Mouse (Mus musculus) lung, adult 2 months (tissue): Measurements from ENCODE around the gene Tcf7. TPM values are rescaled to one million over a fixed set of nuclear protein-coding genes. Genes with fewer than 3 reads are reported as not detected.
A peak's percentile ranks its signal among the peaks of the same experiment; 100 is the strongest.
"Not testable (repeated sequence)": the region's sequence is repeated elsewhere in the genome, so short reads cannot be mapped to it uniquely, and the experiment has no call there.

ENCODE experiments used
- DNase-seq: peaks from one replicate; pipeline ENCODE4 v3.0.0; 2022
- H3K4me1 ChIP-seq: fragments of 200-500 bp; 2 replicates; pipeline ENCODE4 v1.6.1; 2011; ENCODE audit warnings: low read length; ENCODE audit not compliant: control insufficient read depth, insufficient read depth
- H3K4me3 ChIP-seq: fragments of 200-500 bp; replicated peaks from 2 replicates; pipeline ENCODE3; 2011; ENCODE audit warnings: low read depth, mild to moderate bottlenecking, control low read depth, low read length; ENCODE audit errors: extremely low read depth
- CTCF ChIP-seq: fragments of 200-500 bp; IDR thresholded peaks from 2 replicates; pipeline ENCODE4 v1.5.1; 2011; ENCODE audit warnings: mild to moderate bottlenecking, low read length, control low read depth; ENCODE audit not compliant: insufficient read depth
- POLR2A ChIP-seq: fragments of 200-500 bp; IDR thresholded peaks from 2 replicates; pipeline ENCODE4 v1.6.1; 2011; ENCODE audit warnings: low read depth, mild to moderate bottlenecking, control low read depth, low read length, borderline replicate concordance; ENCODE audit errors: extremely low read depth
- WGBS: fragments of 180-500 bp; shearing (Covaris S2); methylation state at CpG from one replicate; pipeline ENCODE4 v1.1.7; 2018; 5-methylcytosine and 5-hydroxymethylcytosine counted together
- polyA plus RNA-seq: library from polyadenylated mRNA; depleted of rRNA; stranded (reverse); fragments of >200 nt; gene quantifications from 2 replicates; pipeline ENCODE4 v1.2.3, GENCODE M21; 2012

Tcf7 gene
- polyA plus RNA-seq, 1 experiment: 30.2 TPM

DNA sequence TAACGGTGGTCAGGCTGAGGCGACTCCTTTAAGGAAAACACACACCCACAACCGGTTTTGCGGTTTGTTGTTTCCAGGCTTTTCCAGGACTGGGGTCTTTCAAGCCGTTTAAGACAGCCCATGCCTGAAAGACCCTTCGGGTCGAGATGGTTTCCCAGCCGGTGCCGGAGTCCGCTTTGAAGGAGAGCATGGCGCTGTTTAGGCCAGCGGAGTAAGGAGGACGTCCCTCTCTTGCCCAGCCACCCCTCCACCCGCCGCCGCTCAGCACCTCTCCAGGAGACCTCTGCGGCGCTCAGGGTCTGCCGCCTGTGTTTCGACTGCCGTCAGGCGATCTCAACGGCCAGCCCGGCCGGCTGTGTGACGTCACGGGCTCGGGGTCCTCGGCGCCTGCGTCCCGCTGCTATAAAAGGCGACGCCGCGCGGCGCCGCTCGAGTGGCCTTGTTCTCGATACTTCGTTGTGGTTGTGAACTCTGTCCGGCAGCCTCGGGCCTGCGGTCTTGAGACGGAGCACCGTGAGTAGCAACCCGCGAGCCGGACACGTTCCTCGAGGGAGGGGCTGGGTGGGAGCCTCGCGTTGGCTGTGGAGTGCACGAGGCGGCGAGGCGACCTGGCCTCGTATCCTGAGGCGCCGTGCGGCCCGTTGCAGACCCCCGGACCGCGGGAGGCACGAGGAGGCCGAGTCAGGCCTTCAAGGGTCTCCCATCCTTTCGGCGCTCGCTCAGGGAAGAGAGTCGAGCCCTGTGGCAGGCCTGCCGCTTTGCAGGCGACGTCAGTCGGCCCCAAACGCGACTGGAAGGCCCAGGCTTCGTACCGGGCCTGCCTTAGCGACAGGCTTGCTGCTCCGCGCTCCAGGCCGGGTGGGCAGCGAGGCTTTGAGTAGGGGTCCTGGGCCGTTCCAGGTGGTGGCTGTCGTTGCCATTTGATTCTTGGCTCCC is 50.9 kb downstream of the Tcf7 start, which contains the start of gene Skp1a:
Gene Skp1a, plus strand, starts transcription at position 390 of the 936 bp plus-strand sequence.
- WGBS: under 1% methylated on average over 87 of the region's 87 CpGs
- no peak for TF ChIP-seq CTCF
- peak; percentile 99 for TF ChIP-seq POLR2A
- peak; percentile 97 for DNase-seq

DNA sequence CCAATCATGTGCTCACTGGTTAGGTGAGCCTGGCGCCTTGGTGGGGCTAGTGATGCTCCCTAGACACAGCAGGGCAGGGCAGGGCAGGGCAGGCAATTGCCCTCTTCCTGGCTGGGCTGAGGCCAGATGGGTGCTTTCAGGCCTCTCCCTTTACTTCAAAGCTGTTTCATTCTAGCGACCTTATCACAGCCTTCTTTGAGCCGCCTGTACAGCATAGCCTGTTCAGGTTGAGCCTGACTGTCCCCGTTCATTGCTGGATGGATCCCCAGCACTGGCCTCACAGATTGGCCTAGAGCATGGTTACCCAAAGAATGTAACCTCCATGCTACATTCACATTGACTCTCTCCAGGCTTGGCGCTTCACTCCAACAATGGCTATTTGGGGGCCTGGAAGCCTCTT is 52.1 kb downstream of the Tcf7 start:
- WGBS: 59% methylated on average over 5 of the region's 5 CpGs
- no peak overlapping the region for H3K4me3 ChIP-seq
- DNase-seq: no peak

More for the DNA sequence above, 50.9 kb downstream of the Tcf7 start, which contains the start of gene Skp1a:
- peaks cover 9% of the 10 kb centered on the region for H3K4me1 ChIP-seq
- H3K4me3 ChIP-seq: peak within 1 kb of the TSS; percentile 96

GRCm38 (mm10) chr11:52228722-52229448 is 53.9 kb downstream of the Tcf7 start:
- TF ChIP-seq POLR2A: no peak
- TF ChIP-seq CTCF: no peak

More for the DNA sequence above, 52.1 kb downstream of the Tcf7 start:
- TF ChIP-seq CTCF (no peak), POLR2A (no peak)
- peaks cover 9% of the 10 kb centered on the region for H3K4me1 ChIP-seq

GRCm38 (mm10) chr11:52227466-52228226 is 55.2 kb downstream of the Tcf7 start:
- H3K4me1 ChIP-seq: no peaks in the 10 kb centered on the region; the same call in 1 of the 2 replicates
- DNase-seq: no peak
- 66% methylated on average over 13 of the region's 13 CpGs for WGBS
- TF ChIP-seq POLR2A (no peak), CTCF (no peak)
- no peak overlapping the region for H3K4me3 ChIP-seq

More at GRCm38 (mm10) chr11:52228722-52229448, 53.9 kb downstream of the Tcf7 start:
- no peak for DNase-seq
- H3K4me1 ChIP-seq: peaks cover 2% of the 10 kb centered on the region; the same call in 1 of the 2 replicates
- WGBS: 69% methylated on average over 7 of the region's 7 CpGs
- no peak overlapping the region for H3K4me3 ChIP-seq

DNA sequence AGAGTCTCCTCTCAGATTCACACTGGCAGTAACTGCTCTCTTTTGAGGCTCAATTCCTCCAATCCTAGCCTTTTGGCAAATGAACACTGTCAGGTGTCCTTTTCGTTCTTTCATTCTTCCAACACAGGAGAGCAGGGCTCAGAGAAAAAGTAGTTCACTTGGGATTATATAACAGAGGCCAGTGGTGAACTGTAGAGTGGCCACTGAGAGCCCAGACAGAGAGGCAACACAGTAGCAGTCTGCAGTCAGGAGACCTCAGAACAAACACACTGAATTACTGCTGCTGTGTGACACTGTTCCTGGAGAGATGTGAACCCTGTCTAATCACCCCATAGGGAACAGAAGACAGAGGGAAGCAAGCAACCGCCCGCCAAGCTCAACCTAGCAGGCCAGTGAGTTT is 55.8 kb downstream of the Tcf7 start:
- Histone ChIP-seq H3K4me1 (no peaks in the 10 kb centered on the region; the same call in 1 of the 2 replicates), H3K4me3 (no peak overlapping the region)
- no peak for TF ChIP-seq POLR2A
- no peak for TF ChIP-seq CTCF
- DNase-seq: no peak
- 79% methylated on average over 3 of the region's 3 CpGs for WGBS

DNA sequence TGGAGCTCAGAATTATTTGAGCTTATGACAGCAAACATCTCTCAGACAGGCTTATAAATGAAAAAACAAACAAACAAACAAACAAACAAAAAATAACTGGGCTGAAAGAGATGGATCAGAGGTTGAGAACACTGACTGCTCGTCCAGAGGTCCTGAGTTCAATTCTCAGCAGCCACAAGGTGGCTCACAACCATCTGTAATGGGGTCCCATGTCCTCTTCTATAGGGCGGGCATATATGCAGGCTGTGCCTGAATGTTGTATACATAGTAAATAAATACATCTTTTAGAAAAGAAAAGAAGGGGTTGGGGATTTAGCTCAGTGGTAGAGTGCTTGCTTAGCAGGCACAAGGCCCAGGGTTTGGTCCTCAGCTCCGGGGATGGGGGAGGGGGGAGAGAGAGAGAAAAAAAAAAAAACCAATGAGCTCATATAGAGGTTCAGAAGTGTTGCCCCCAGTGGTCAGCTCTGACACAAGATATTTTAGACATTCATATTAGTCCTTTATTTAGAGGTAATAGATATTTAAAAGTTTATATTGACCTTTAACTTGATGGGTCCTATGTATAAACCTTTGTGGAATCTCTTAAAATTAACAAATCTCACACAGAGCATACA is 56.7 kb downstream of the Tcf7 start:
- 64% methylated on average over 3 of the region's 3 CpGs for WGBS
- Histone ChIP-seq H3K4me1 (no peaks in the 10 kb centered on the region; the same call in 1 of the 2 replicates), H3K4me3 (no peak overlapping the region)
- TF ChIP-seq POLR2A: no peak
- no peak for TF ChIP-seq CTCF
- DNase-seq: no peak

DNA sequence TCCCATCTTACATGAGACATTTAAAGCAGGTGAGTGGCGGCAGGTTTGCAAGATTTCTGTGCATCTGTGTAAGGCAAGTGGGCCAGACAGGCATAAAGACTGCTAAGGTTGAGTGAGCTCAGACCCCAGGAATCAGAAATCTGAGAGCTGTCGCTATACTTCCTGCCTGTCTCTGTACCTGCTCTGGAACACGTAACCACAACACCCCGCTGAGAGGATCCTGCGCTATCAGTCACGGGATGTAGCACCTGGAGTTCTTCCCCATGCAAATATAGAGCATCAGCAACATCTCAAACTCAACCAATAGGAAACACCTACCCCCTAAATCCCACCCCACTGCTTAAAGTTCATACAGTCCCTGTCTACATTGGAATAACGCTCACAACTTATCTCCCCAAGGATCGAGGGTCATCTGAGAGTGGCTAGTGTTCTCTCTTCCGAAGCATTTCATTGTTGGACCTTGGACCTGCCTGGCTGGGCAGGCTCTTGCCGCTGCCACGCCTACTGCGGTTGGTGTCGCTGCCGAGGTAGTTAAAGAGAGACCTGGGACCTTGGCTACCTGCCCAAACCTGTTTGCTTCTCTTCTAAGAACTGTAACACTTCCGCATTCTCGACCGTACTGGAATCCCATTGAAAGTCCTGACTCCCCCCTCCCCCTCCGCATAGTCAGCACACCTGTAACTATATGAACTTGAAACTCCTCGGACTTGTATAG is 58.7 kb downstream of the Tcf7 start:
- Histone ChIP-seq H3K4me3 (no peak overlapping the region), H3K4me1 (no peaks in the 10 kb centered on the region; the same call in 1 of the 2 replicates)
- TF ChIP-seq POLR2A (no peak), CTCF (no peak)
- 10% methylated on average over 19 of the region's 19 CpGs for WGBS
- DNase-seq: peak; percentile 70

GRCm38 (mm10) chr11:52222891-52223290 is 59.9 kb downstream of the Tcf7 start:
- Histone ChIP-seq H3K4me1 (no peaks in the 10 kb centered on the region; the same call in 1 of the 2 replicates), H3K4me3 (no peak overlapping the region)
- no peak for DNase-seq
- TF ChIP-seq CTCF (peak; percentile 24), POLR2A (no peak)
- 64% methylated on average over 6 of the region's 6 CpGs for WGBS

GRCm38 (mm10) chr11:52221921-52222320 is 60.9 kb downstream of the Tcf7 start:
- DNase-seq, H3K4me1 ChIP-seq, H3K4me3 ChIP-seq: not testable (repeated sequence)
- WGBS: 79% methylated on average over 6 of the region's 6 CpGs
